Mouse (Mus musculus): Measurements from ENCODE around the gene Poglut1. TPM values are rescaled to one million over a fixed set of nuclear protein-coding genes. Genes with fewer than 3 reads are reported as not detected.
A peak's percentile ranks its signal among the peaks of the same experiment; 100 is the strongest.

Poglut1 gene
- total RNA-seq, 2 experiments from 2014 or later: 9.3 to 12.1 TPM

DNA sequence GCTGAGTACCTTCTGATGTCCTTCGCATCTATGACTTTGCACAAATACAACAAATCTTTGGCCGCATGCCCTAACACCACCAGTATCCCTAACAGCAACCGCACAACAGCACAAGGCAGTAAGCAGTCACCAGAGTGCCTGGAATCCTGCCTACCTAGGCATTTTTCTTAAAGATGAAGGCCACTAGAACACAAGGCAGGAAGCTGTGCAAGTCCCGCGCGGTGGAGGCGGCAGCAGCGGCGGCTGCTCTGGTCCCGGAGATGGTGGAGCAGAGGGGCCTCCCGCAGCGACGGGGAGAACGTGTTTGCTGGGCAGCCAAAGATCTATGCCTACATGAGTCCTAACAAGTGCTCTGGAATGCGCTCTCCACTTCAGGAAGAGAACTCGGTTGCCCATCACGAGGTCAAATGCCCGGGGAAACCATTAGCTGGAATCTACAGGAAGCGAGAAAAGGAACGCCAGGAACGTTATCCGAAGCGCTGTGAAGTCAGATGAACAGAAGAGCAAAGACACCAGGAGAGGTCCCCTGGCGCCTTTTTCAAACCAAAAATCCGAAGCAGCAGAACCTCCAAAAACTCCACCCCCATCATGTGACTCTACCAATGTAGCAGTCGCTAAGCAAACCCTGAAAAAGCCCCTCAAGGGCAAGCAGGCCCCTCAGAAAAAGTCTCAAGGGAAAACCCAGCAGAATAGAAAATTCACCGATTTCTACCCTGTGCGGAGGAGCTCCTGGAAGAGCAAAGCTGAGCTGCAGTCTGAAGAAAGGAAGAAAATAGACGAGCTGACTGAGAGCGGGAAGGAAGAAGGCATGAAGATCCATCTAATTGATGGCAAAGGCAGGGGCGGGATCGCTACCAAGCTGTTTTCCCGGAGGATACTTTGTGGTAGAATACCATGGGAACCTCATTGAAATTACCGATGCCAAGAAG is 73.5 kb downstream of the Poglut1 start:
- DNase-seq: peak; percentile 24

DNA sequence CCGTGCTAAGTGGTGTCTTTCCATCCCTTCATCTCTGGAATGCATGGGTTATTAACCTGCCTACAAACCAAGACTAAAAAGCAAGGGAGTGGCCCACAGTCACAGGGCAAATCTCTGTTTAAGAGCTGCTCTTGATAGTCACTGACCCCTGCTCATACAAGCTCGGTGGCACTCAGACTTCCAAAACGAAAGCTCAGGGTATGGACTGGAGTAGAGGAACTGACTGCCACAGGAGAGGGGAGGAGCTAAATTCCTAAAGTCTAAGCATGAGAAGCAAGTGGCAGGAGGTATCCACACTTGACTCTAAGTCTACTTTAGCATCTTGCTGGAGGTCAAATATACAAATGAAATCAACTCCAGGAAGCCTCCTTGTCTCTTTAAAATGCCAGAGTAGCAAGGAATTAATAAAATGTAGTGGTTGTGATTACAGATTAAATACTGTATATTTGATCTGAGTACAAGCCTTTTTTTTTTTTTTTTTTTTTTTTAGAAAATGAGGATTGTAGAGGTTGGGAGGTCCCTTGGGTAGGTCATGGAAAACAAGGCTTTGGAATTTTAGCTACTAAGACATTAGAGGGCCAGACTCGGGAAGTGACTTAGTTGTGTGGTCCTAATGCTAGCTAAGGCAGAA is 74.3 kb downstream of the Poglut1 start:
- no peak for DNase-seq

Other genes with a start within 250 kb of the Poglut1 start
- gene Maats1, start 208.1 kb downstream of the Poglut1 start, total RNA-seq (2021): under 1 TPM in 1 of 2 experiments, not detected in 1; 0.11 TPM
- gene Cox17, start 203.3 kb downstream of the Poglut1 start, total RNA-seq (2021): 100 to 1,000 TPM; 127 to 139 TPM
- gene Gm21987, start 203.2 kb downstream of the Poglut1 start, total RNA-seq (2021): not detected
- 10 to 100 TPM; 56.0 to 67.3 TPM for gene Popdc2, start 188.0 kb downstream of the Poglut1 start, total RNA-seq (2021)
- gene Pla1a, start 117.1 kb downstream of the Poglut1 start, total RNA-seq (2021): 1 to 10 TPM; 1.4 to 1.6 TPM
- gene Adprh, start 97.6 kb downstream of the Poglut1 start, total RNA-seq (2021): 10 to 100 TPM; 32.4 to 33.1 TPM
- under 1 TPM; 0.23 to 0.36 TPM for gene Cd80, start 94.7 kb downstream of the Poglut1 start, total RNA-seq (2021)
- gene Timmdc1, start 27.6 kb downstream of the Poglut1 start, total RNA-seq (2021): 10 to 100 TPM; 34.8 to 41.2 TPM
- gene Tmem39a, start 8.4 kb upstream of the Poglut1 start, total RNA-seq (2021): 10 to 100 TPM; 22.9 to 35.5 TPM
- 10 to 100 TPM; 22.1 to 28.5 TPM for gene Arhgap31, start 163.0 kb upstream of the Poglut1 start, total RNA-seq (2021)
- gene B4galt4, start 192.0 kb upstream of the Poglut1 start, total RNA-seq (2021): 1 to 10 TPM; 5.5 to 5.7 TPM